Mouse (Mus musculus) limb, embryonic 12.5 days (tissue): ENCODE measurements at regions not wholly inside any gene's neighbourhood (a gene's known extent, or its start where the extent isn't known, plus 50 kb on each side); places are given as distances from the start of the nearest gene placed in this dataset.

ENCODE experiments used
- ATAC-seq: fragments of 200-750 bp; cut with Nextera tagmentation; 2 replicates; pipeline ENCODE4 v1.8.0; 2017; ENCODE audit warnings: low read depth, moderate TSS enrichment; ENCODE audit not compliant: insufficient number of reproducible peaks, insufficient read depth, low FRiP score, low TSS enrichment
- H3K27ac ChIP-seq: fragments of 300-500 bp; sonication (generic); 2 replicates; pipeline ENCODE4 v1.5.1; 2016; ENCODE audit warnings: mild to moderate bottlenecking, moderate library complexity
- H3K27me3 ChIP-seq: fragments of 300-500 bp; sonication (generic); 2 replicates; pipeline ENCODE4 v1.6.1; 2016; ENCODE audit warnings: mild to moderate bottlenecking, moderate library complexity
- H3K36me3 ChIP-seq: fragments of 300-500 bp; sonication (generic); 2 replicates; pipeline ENCODE4 v1.6.1; 2016; ENCODE audit warnings: mild to moderate bottlenecking, moderate library complexity
- H3K4me1 ChIP-seq: fragments of 300-500 bp; sonication (generic); replicated peaks from 2 replicates; pipeline ENCODE4 v1.6.1; 2016
- H3K4me2 ChIP-seq: fragments of 300-500 bp; sonication (generic); 2 replicates; pipeline ENCODE4 v1.6.1; 2016; ENCODE audit warnings: mild to moderate bottlenecking, moderate library complexity
- H3K4me3 ChIP-seq: fragments of 300-500 bp; sonication (generic); replicated peaks from 2 replicates; pipeline ENCODE4 v1.5.1; 2016; ENCODE audit warnings: mild to moderate bottlenecking
- H3K9ac ChIP-seq: fragments of 300-500 bp; sonication (generic); replicated peaks from 2 replicates; pipeline ENCODE4 v1.6.1; 2016; ENCODE audit warnings: mild to moderate bottlenecking, moderate library complexity
- H3K9me3 ChIP-seq: fragments of 300-500 bp; sonication (generic); 2 replicates; pipeline ENCODE4 v1.6.1; 2016; ENCODE audit warnings: mild to moderate bottlenecking, moderate library complexity
- WGBS: fragments of 180-500 bp; shearing (Covaris S2); methylation state at CpG from one replicate; pipeline ENCODE4 v1.1.7; 2016; 5-methylcytosine and 5-hydroxymethylcytosine counted together

- no peak overlapping the region for H3K27ac ChIP-seq
- H3K27me3 ChIP-seq = no peaks in the 10 kb centered on the region
- no peaks in the 10 kb centered on the region for H3K4me1 ChIP-seq
- H3K36me3 ChIP-seq = no peaks in the 10 kb centered on the region
- ATAC-seq = no peak
- no peaks in the 10 kb centered on the region for H3K9me3 ChIP-seq
- no peak overlapping the region for H3K4me3 ChIP-seq
- no peak overlapping the region for H3K9ac ChIP-seq
- no peak overlapping the region for H3K4me2 ChIP-seq
- 82% methylated on average over 15 of the region's 15 CpGs for WGBS
These were observed 65.3 kb downstream of the Med10 start for GRCm38 (mm10) chr13:69867296-69868065.

GRCm38 (mm10) chr13:69896536-69896935 lies 94.3 kb downstream of the Med10 start:
- no peak for ATAC-seq
- no peak overlapping the region for H3K9ac ChIP-seq
- H3K9me3 ChIP-seq = no peaks in the 10 kb centered on the region
- WGBS = 17% methylated on average over 5 of the region's 5 CpGs
- H3K27ac ChIP-seq = no peak overlapping the region
- no peaks in the 10 kb centered on the region for H3K27me3 ChIP-seq
- no peaks in the 10 kb centered on the region for H3K4me1 ChIP-seq
- H3K4me3 ChIP-seq = no peak overlapping the region
- no peaks in the 10 kb centered on the region for H3K36me3 ChIP-seq
- no peak overlapping the region for H3K4me2 ChIP-seq

GRCm38 (mm10) chr13:69901139-69901538 lies 98.9 kb downstream of the Med10 start:
- no peaks in the 10 kb centered on the region for H3K36me3 ChIP-seq
- no peak overlapping the region for H3K9ac ChIP-seq
- no peak overlapping the region for H3K27ac ChIP-seq
- H3K27me3 ChIP-seq = no peaks in the 10 kb centered on the region
- no peaks in the 10 kb centered on the region for H3K4me1 ChIP-seq
- H3K4me3 ChIP-seq = no peak overlapping the region
- no peak for ATAC-seq
- no peak overlapping the region for H3K4me2 ChIP-seq
- H3K9me3 ChIP-seq = no peaks in the 10 kb centered on the region

GRCm38 (mm10) chr13:69906802-69907537 lies 104.8 kb downstream of the Med10 start:
- WGBS = 56% methylated on average over 15 of the region's 15 CpGs
- H3K27me3 ChIP-seq = peaks cover 7% of the 10 kb centered on the region; the same call in 1 of the 2 replicates
- H3K27ac ChIP-seq = no peak overlapping the region
- H3K9ac ChIP-seq = no peak overlapping the region
- no peak overlapping the region for H3K4me2 ChIP-seq
- no peak overlapping the region for H3K4me3 ChIP-seq
- no peaks in the 10 kb centered on the region for H3K9me3 ChIP-seq
- no peaks in the 10 kb centered on the region for H3K36me3 ChIP-seq
- no peak for ATAC-seq
- H3K4me1 ChIP-seq = no peaks in the 10 kb centered on the region

GRCm38 (mm10) chr13:69915796-69916195 lies 113.6 kb downstream of the Med10 start:
- no peaks in the 10 kb centered on the region for H3K36me3 ChIP-seq
- H3K4me1 ChIP-seq = no peaks in the 10 kb centered on the region
- H3K9ac ChIP-seq = no peak overlapping the region
- no peak overlapping the region for H3K27ac ChIP-seq
- H3K4me3 ChIP-seq = no peak overlapping the region
- H3K9me3 ChIP-seq = no peaks in the 10 kb centered on the region
- no peak for ATAC-seq
- no peak overlapping the region for H3K4me2 ChIP-seq
- 81% methylated on average over 3 of the region's 3 CpGs for WGBS
- H3K27me3 ChIP-seq = no peaks in the 10 kb centered on the region

GRCm38 (mm10) chr13:69932695-69933550 lies 130.7 kb downstream of the Med10 start:
- Histone ChIP-seq H3K9ac (no peak overlapping the region), H3K9me3 (no peaks in the 10 kb centered on the region), H3K4me3 (no peak overlapping the region), H3K27ac (no peak overlapping the region), H3K36me3 (no peaks in the 10 kb centered on the region), H3K27me3 (no peaks in the 10 kb centered on the region), H3K4me2 (no peak overlapping the region), H3K4me1 (no peaks in the 10 kb centered on the region)
- WGBS = 78% methylated on average over 9 of the region's 9 CpGs
- no peak for ATAC-seq

GRCm38 (mm10) chr13:69933551-69933845 lies 131.3 kb downstream of the Med10 start:
- 68% methylated on average over 6 of the region's 6 CpGs for WGBS
- no peak overlapping the region for H3K4me3 ChIP-seq
- ATAC-seq = no peak

GRCm38 (mm10) chr13:69939791-69940190 lies 137.6 kb downstream of the Med10 start:
- no peaks in the 10 kb centered on the region for H3K36me3 ChIP-seq
- H3K9me3 ChIP-seq = no peaks in the 10 kb centered on the region
- H3K27ac ChIP-seq = no peak overlapping the region
- H3K27me3 ChIP-seq = no peaks in the 10 kb centered on the region
- H3K9ac ChIP-seq = no peak overlapping the region
- no peak overlapping the region for H3K4me2 ChIP-seq
- ATAC-seq = no peak
- H3K4me1 ChIP-seq = no peaks in the 10 kb centered on the region
- 90% methylated on average over 4 of the region's 4 CpGs for WGBS
- no peak overlapping the region for H3K4me3 ChIP-seq

More at GRCm38 (mm10) chr13:69933551-69933845, 131.3 kb downstream of the Med10 start:
- no peaks in the 10 kb centered on the region for H3K4me1 ChIP-seq
- no peak overlapping the region for H3K9ac ChIP-seq
- H3K27ac ChIP-seq = no peak overlapping the region
- no peaks in the 10 kb centered on the region for H3K9me3 ChIP-seq
- no peaks in the 10 kb centered on the region for H3K36me3 ChIP-seq
- no peak overlapping the region for H3K4me2 ChIP-seq
- H3K27me3 ChIP-seq = no peaks in the 10 kb centered on the region

GRCm38 (mm10) chr13:69944651-69945050 lies 142.5 kb downstream of the Med10 start:
- no peak overlapping the region for H3K27ac ChIP-seq
- no peaks in the 10 kb centered on the region for H3K9me3 ChIP-seq
- no peaks in the 10 kb centered on the region for H3K36me3 ChIP-seq
- no peaks in the 10 kb centered on the region for H3K4me1 ChIP-seq
- H3K27me3 ChIP-seq = no peaks in the 10 kb centered on the region
- ATAC-seq = no peak
- 3% methylated on average over 1 of the region's 1 CpGs for WGBS
- H3K9ac ChIP-seq = no peak overlapping the region
- no peak overlapping the region for H3K4me2 ChIP-seq
- H3K4me3 ChIP-seq = no peak overlapping the region

- Histone ChIP-seq H3K4me2 (no peak overlapping the region), H3K4me3 (no peak overlapping the region), H3K27ac (no peak overlapping the region), H3K27me3 (no peaks in the 10 kb centered on the region), H3K9me3 (no peaks in the 10 kb centered on the region), H3K9ac (no peak overlapping the region), H3K36me3 (no peaks in the 10 kb centered on the region), H3K4me1 (no peaks in the 10 kb centered on the region)
- WGBS = 71% methylated on average over 7 of the region's 7 CpGs
- ATAC-seq = no peak
These were observed 144.4 kb downstream of the Med10 start for GRCm38 (mm10) chr13:69946615-69947014.

GRCm38 (mm10) chr13:69952061-69952460 lies 149.9 kb downstream of the Med10 start:
- Histone ChIP-seq H3K4me2 (no peak overlapping the region), H3K9ac (no peak overlapping the region), H3K4me3 (no peak overlapping the region), H3K27me3 (no peaks in the 10 kb centered on the region), H3K27ac (no peak overlapping the region), H3K4me1 (no peaks in the 10 kb centered on the region), H3K36me3 (no peaks in the 10 kb centered on the region), H3K9me3 (no peaks in the 10 kb centered on the region)
- WGBS = 79% methylated on average over 4 of the region's 4 CpGs
- ATAC-seq = no peak
